Mouse (Mus musculus) kidney, adult 11 months (tissue): ENCODE measurements around the gene Grin1.

Experiments
- DNase-seq: peaks from one replicate; pipeline ENCODE4 v3.0.0; 2022

Grin1 gene

GRCm38 (mm10) chr2:25246183-25247072 lies 72.6 kb downstream of the Grin1 start, which contains the start of gene AL732309.1:
Gene AL732309.1 (minus strand): TSS chr2:25246863.
- DNase-seq, result no peak

DNA sequence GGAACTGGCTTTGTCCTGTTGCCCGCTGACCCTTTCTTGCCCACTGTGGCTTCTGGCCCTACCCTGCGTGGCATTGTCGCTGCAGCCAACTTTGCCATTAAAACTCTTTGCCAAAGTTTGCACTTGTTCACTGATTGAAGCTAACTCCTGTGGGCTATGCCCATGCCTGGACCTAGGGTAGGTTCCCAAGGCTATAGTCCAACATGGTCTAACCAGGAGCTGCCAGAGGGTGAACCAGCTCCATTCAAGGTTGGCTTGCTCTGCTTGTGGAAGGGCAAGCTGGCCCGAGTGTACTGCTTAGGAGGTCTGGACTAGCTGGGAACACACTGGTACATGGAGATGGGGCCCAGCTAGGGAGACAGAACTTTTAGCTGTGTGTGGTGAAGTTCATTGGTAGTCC lies 74.8 kb downstream of the Grin1 start:
- no peak for DNase-seq

- DNase-seq, result no peak
Measured at GRCm38 (mm10) chr2:25243342-25243741, 75.6 kb downstream of the Grin1 start.

DNA sequence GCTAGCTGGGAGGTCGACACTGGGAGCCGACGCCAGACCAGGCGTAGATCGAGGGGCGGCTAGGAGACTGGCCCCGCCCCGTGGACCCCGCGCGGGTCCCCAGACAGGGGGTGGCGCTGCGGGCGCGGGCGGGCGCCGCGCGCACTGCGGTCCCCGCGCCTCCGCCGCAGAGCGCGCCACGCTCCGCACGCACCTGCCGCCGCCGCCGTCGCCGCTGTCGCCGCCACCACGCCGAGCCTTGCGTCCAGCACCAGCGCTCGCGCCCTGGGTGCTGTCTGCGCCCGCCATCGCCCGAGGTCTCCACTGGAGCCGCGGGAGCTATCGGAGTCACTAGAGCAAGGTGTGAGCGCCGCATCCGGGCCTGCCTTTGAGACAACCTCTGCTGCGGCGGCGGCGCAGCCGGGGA lies 76.9 kb downstream of the Grin1 start, which contains the start of the genes Rnf208 and Cysrt1:
Gene Rnf208, plus strand, starts transcription at position 155 of the 406 bp plus-strand sequence.
Gene Cysrt1, minus strand, starts transcription at position 352 of the 406 bp plus-strand sequence.
- DNase-seq, result no peak

DNA sequence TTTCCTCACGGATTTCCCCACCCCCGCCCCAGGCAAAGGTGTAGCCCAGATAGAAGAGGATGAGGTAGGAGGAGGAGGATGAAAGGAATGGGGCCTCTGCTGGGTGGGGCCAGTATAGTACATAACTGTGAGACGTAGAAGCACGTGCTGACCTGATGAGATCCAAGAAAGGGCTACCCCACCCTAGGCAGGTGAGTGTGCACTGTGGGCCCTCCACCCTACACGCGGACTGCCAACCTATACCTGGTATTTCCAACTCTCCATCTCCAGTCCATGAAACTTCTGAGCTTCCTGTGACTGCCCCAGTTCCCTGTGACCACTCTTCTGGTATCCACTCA lies 77.6 kb downstream of the Grin1 start:
- DNase-seq, result no peak
